Mouse (Mus musculus) CH12.LX (cell line): ENCODE data around the gene Dlx3. TPM values are rescaled to one million over a fixed set of nuclear protein-coding genes. Genes with fewer than 3 reads are reported as not detected.

Experiments used
- DNase-seq: peaks from one replicate; pipeline ENCODE4 v3.0.0-alpha.2; 2013; ENCODE audit errors: extremely low read depth
- H3K27ac ChIP-seq: 2 replicates; pipeline ENCODE4 v1.5.1; 2012; ENCODE audit warnings: low read depth, mild to moderate bottlenecking, control low read depth, moderate library complexity; ENCODE audit not compliant: insufficient read depth
- H3K27me3 ChIP-seq: replicated peaks from 2 replicates; pipeline ENCODE3; 2012; ENCODE audit warnings: inconsistent platforms
- H3K36me3 ChIP-seq, 2 experiments: replicated peaks in 1 of 2; 2 replicates each; pipeline versions ENCODE3 to v1.6.1; 2012; ENCODE audit warnings: inconsistent platforms in 1 of 2, low read length in 1 of 2, mild to moderate bottlenecking in 1 of 2, mixed read lengths in 1 of 2, moderate library complexity in 1 of 2; ENCODE audit not compliant: control insufficient read depth in 1 of 2, insufficient read depth in 1 of 2
- H3K4me1 ChIP-seq, 2 experiments: 2 replicates each; pipeline ENCODE4 v1.6.1; 2012; ENCODE audit warnings: inconsistent platforms in 1 of 2, moderate library complexity in 1 of 2; ENCODE audit not compliant: insufficient read depth in 2 of 2, control insufficient read depth in 1 of 2
- H3K4me2 ChIP-seq: 2 replicates; pipeline ENCODE4 v1.6.1; 2012; ENCODE audit warnings: low read depth, mild to moderate bottlenecking, control low read depth; ENCODE audit not compliant: poor library complexity, insufficient read depth, severe bottlenecking
- H3K4me3 ChIP-seq, 3 experiments: fragments of 150-350 bp in 1 of 3; sonication (generic) in 1 of 3; replicated peaks in 1 of 3; 2 replicates each; pipeline versions ENCODE3 to v1.5.1; 2011 to 2012; ENCODE audit warnings: low read depth in 2 of 3, low read length in 2 of 3, mild to moderate bottlenecking in 2 of 3, moderate library complexity in 2 of 3, control low read depth in 1 of 3, improper control_type of control experiment in 1 of 3, inconsistent platforms in 1 of 3, mixed read lengths in 1 of 3; ENCODE audit not compliant: poor library complexity in 1 of 3
- H3K79me2 ChIP-seq: replicated peaks from 2 replicates; pipeline ENCODE4 v1.6.1; 2012; ENCODE audit warnings: mild to moderate bottlenecking, moderate library complexity; ENCODE audit not compliant: control insufficient read depth, poor library complexity, insufficient read depth, severe bottlenecking; ENCODE audit errors: extremely low read depth
- H3K9ac ChIP-seq: 2 replicates; pipeline ENCODE4 v1.6.1; 2012; ENCODE audit warnings: low read depth, mild to moderate bottlenecking, control low read depth, moderate library complexity; ENCODE audit not compliant: insufficient read depth
- H3K9me3 ChIP-seq: replicated peaks from 2 replicates; pipeline ENCODE3; 2012; ENCODE audit warnings: low read length, inconsistent platforms, mixed read lengths
- BHLHE40 ChIP-seq: IDR thresholded peaks from 2 replicates; pipeline ENCODE4 v1.6.1; 2011; ENCODE audit warnings: mild to moderate bottlenecking, low read depth, low read length, improper control_type of control experiment
- CHD1 ChIP-seq: IDR thresholded peaks from 2 replicates; pipeline ENCODE4 v1.6.1; 2012; ENCODE audit warnings: low read depth, low read length, improper control_type of control experiment, inconsistent platforms
- CHD2 ChIP-seq: IDR thresholded peaks from 2 replicates; pipeline ENCODE4 v1.6.1; 2011; ENCODE audit warnings: low read length, improper control_type of control experiment
- CTCF ChIP-seq, 2 experiments: IDR thresholded peaks in 1 of 2; conservative IDR thresholded peaks in 1 of 2; 2 replicates each; pipeline ENCODE4 v1.5.1; 2011 to 2012; ENCODE audit warnings: low read depth in 2 of 2, low read length in 2 of 2, improper control_type of control experiment in 1 of 2, inconsistent platforms in 1 of 2, mild to moderate bottlenecking in 1 of 2, moderate library complexity in 1 of 2
- E2F4 ChIP-seq: IDR thresholded peaks from 2 replicates; pipeline ENCODE4 v1.6.1; 2011; ENCODE audit warnings: low read depth, low read length, improper control_type of control experiment; ENCODE audit not compliant: insufficient replicate concordance
- ELF1 ChIP-seq: IDR thresholded peaks from 2 replicates; pipeline ENCODE4 v1.6.1; 2014; ENCODE audit warnings: low read depth, mild to moderate bottlenecking, inconsistent platforms, low read length, improper control_type of control experiment
- ETS1 ChIP-seq: conservative IDR thresholded peaks from 2 replicates; pipeline ENCODE4 v1.6.1; 2012; ENCODE audit warnings: low read depth, mild to moderate bottlenecking, inconsistent platforms, low read length, improper control_type of control experiment, moderate library complexity
- HCFC1 ChIP-seq: IDR thresholded peaks from 2 replicates; pipeline ENCODE4 v1.6.1; 2012; ENCODE audit warnings: low read depth, mild to moderate bottlenecking, inconsistent platforms, low read length, improper control_type of control experiment
- IRF4 ChIP-seq: IDR thresholded peaks from 2 replicates; pipeline ENCODE4 v1.6.1; 2014; ENCODE audit warnings: low read depth, mild to moderate bottlenecking, inconsistent platforms, low read length, improper control_type of control experiment
- JUND ChIP-seq: conservative IDR thresholded peaks from 2 replicates; pipeline ENCODE4 v1.6.1; 2011; ENCODE audit warnings: low read depth, low read length, improper control_type of control experiment
- KAT2A ChIP-seq: IDR thresholded peaks from 2 replicates; pipeline ENCODE4 v1.6.1; 2012; ENCODE audit warnings: low read length, improper control_type of control experiment, inconsistent platforms; ENCODE audit not compliant: insufficient replicate concordance
- MAX ChIP-seq: IDR thresholded peaks from 2 replicates; pipeline ENCODE4 v1.6.1; 2011; ENCODE audit warnings: low read length, improper control_type of control experiment
- MAZ ChIP-seq: IDR thresholded peaks from 2 replicates; pipeline ENCODE4 v1.6.1; 2012; ENCODE audit warnings: low read depth, mild to moderate bottlenecking, inconsistent platforms, low read length, improper control_type of control experiment, moderate library complexity
- MEF2A ChIP-seq: IDR thresholded peaks from 2 replicates; pipeline ENCODE4 v1.6.1; 2014; ENCODE audit warnings: low read depth, mild to moderate bottlenecking, inconsistent platforms, low read length, improper control_type of control experiment, borderline replicate concordance
- MYC ChIP-seq: IDR thresholded peaks from 2 replicates; pipeline ENCODE4 v1.6.1; 2011; ENCODE audit warnings: low read depth, mild to moderate bottlenecking, improper control_type of control experiment, low read length
- NELFE ChIP-seq: IDR thresholded peaks from 2 replicates; pipeline ENCODE4 v1.6.1; 2011; ENCODE audit warnings: low read depth, low read length, improper control_type of control experiment
- PAX5 ChIP-seq: IDR thresholded peaks from 2 replicates; pipeline ENCODE4 v1.6.1; 2012; ENCODE audit warnings: low read length, inconsistent platforms, mixed read lengths
- POLR2AphosphoS2 ChIP-seq: IDR thresholded peaks from 2 replicates; pipeline ENCODE4 v1.6.1; 2011; ENCODE audit warnings: low read depth, low read length, improper control_type of control experiment
- RAD21 ChIP-seq: IDR thresholded peaks from 2 replicates; pipeline ENCODE4 v1.6.1; 2011; ENCODE audit warnings: low read depth, mild to moderate bottlenecking, low read length, improper control_type of control experiment, moderate library complexity
- RCOR1 ChIP-seq: conservative IDR thresholded peaks from 2 replicates; pipeline ENCODE4 v1.6.1; 2012; ENCODE audit warnings: low read depth, mild to moderate bottlenecking, inconsistent platforms, low read length, improper control_type of control experiment
- SIN3A ChIP-seq: IDR thresholded peaks from 2 replicates; pipeline ENCODE4 v1.6.1; 2012; ENCODE audit warnings: low read length, improper control_type of control experiment, inconsistent platforms
- SMC3 ChIP-seq: IDR thresholded peaks from 2 replicates; pipeline ENCODE4 v1.6.1; 2011; ENCODE audit warnings: low read depth, low read length, improper control_type of control experiment
- TBP ChIP-seq: conservative IDR thresholded peaks from 2 replicates; pipeline ENCODE4 v1.6.1; 2011; ENCODE audit warnings: low read depth, low read length, improper control_type of control experiment
- TCF12 ChIP-seq: IDR thresholded peaks from 2 replicates; pipeline ENCODE4 v1.6.1; 2014; ENCODE audit warnings: low read depth, mild to moderate bottlenecking, inconsistent platforms, low read length, improper control_type of control experiment
- ZC3H11A ChIP-seq: IDR thresholded peaks from 2 replicates; pipeline ENCODE4 v1.6.1; 2012; ENCODE audit warnings: low read depth, mild to moderate bottlenecking, inconsistent platforms, low read length, improper control_type of control experiment
- ZKSCAN1 ChIP-seq: IDR thresholded peaks from 2 replicates; pipeline ENCODE4 v1.6.1; 2012; ENCODE audit warnings: low read depth, inconsistent platforms, low read length, improper control_type of control experiment, borderline replicate concordance
- ZMIZ1 ChIP-seq: IDR thresholded peaks from 2 replicates; pipeline ENCODE4 v1.6.1; 2012; ENCODE audit warnings: low read depth, mild to moderate bottlenecking, inconsistent platforms, low read length, improper control_type of control experiment
- ZNF384 ChIP-seq: IDR thresholded peaks from 2 replicates; pipeline ENCODE4 v1.6.1; 2012; ENCODE audit warnings: low read depth, low read length, improper control_type of control experiment, inconsistent platforms
- dilution Hi-C: fragments of 300-500 bp; cut with MboI; formaldehyde crosslinking; loops from 2 replicates; pipeline ENCODE4 v1.14.3; 2020; ENCODE audit warnings: low sequenced_read_pairs; ENCODE audit not compliant: extremely low pct_unique_long_range_greater_than_20kb, extremely low pct_ligation_motif_present
- in situ Hi-C: fragments of 300-500 bp; cut with MboI; formaldehyde crosslinking; loops from 3 replicates; pipeline ENCODE4 v1.14.3; 2019; ENCODE audit warnings: low sequenced_read_pairs, low pct_ligation_motif_present, low pct_unique_long_range_greater_than_20kb, mixed read lengths
- polyA plus RNA-seq: library from polyadenylated mRNA; unstranded; fragments of >175 nt; gene quantifications from 2 replicates; pipeline ENCODE4 v1.2.1, GENCODE M21; 2012; ENCODE audit warnings: low read depth; ENCODE audit not compliant: insufficient read length
- total RNA-seq, 2 experiments: library from RNA; depleted of rRNA; stranded (reverse); fragments of 300-350 nt in 1 of 2; fragments of >200 nt in 1 of 2; gene quantifications; 2 replicates each; pipeline ENCODE4 v1.2.3; 2012 to 2014

The Dlx3 gene
- total and polyA plus RNA-seq, 3 experiments, result 0.08 to 0.55 (median 0.17) TPM

DNA sequence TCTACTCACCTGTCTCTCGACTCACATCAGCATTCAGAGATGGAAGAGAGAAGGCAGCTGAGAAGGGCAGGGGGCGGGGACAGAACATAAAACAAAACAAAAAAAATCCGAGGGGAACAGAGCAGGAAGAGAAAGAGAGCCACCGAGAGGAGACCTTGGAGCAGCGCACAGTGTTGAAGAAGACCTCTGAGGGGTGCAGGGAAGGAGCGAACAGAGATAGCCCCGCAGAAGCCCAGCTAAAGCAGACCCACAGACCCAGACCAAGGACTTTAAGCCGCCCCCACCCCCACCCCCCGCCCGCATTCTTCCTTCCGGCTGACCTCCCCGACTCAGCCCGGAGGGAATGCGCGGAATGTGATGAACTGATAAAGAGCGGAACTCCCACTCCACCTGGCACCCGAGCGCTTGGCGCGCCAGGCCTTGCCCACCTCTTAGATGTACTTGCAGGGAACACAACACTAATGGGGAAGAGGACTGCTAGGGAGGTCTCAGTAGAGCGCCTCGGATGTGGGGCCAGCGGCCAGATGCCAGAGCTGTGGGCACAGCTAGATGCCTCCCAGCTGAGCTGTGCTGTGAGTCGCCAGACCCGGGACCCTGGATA, 14.5 kb upstream of the Dlx3 start:
- Histone ChIP-seq H3K4me2 (no peak overlapping the region), H3K27ac (no peak overlapping the region), H3K4me1 (peaks cover 42 to 90% of the 10 kb centered on the region in 2 experiments), H3K27me3 (peaks cover 5% of the 10 kb centered on the region)
- in situ Hi-C loops, result loop anchor here (5.0 kb wide), 2 partner anchors 33 to 63 kb away; partner anchors contain the start of gene Pdk2
- dilution Hi-C loops, result no loop called here
- TF ChIP-seq CTCF (conservative IDR thresholded peaks at IDR 0.05 in 1 of 2, IDR thresholded peaks at IDR 0.05 in 1 of 2; ENCODE audit: low read depth in 2 of 2, low read length in 2 of 2) (peak in 1 of 2 experiments; percentile 51; a peak in 2 of 4 replicates), RAD21 (peak; percentile 43), ZKSCAN1 (no peak), BHLHE40 (no peak), SMC3 (peak; percentile 33), MAZ (0 out of 2 replicates have a peak, but pooled peaks have one; percentile 16), CHD2 (peak; percentile 37; the same call in 1 of the 2 replicates), ZNF384 (peak; percentile 80)
- TF ChIP-seq, all 38 proteins: peak for 6
- H3K9ac ChIP-seq, result no peak overlapping the region
- no peaks in the 10 kb centered on the region for H3K79me2 ChIP-seq
- no peak for DNase-seq
- no peak overlapping the region for H3K4me3 ChIP-seq
- peaks cover 8% of the 10 kb centered on the region for H3K9me3 ChIP-seq
- H3K36me3 ChIP-seq, result no peaks in the 10 kb centered on the region

DNA sequence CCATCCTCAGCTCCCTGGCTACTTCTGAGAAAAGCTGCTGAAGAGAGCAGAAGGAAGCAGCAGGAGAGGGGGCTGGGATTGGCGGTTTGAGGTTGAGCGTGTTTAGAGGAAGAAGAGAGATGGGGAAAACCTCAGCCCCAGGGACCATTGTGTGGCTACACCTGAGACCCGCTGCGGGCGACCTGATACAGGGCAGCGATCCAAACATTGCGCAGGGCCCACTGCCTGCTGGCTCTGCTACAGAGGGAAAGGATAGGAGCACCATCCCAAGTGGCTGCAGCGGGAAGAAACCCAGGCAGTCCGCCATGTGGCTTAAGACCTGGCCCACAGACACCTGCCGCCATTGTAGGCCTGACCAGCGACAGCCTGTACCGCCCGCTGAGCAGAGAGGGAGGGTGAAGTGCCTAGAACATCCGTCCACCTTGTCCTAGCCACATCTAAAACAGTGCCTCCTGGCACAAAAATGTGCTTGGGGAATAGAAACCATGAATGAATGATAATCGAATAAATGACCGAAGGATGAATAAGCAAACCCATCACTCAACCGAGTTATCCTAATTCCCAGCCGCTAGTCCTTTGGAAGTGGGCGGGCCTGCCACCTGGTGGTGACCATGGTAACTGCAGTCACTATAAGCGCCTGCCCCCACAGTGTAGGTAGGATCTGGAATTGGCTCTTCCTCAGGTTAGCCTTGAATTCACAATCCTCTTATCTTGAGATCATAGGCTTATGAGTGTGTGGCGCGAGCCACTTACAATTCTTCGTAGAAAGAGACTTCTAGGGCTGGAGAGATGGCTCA, 13.3 kb upstream of the Dlx3 start:
- Histone ChIP-seq H3K27me3 (peaks cover 5% of the 10 kb centered on the region), H3K9ac (no peak overlapping the region), H3K36me3 (no peaks in the 10 kb centered on the region), H3K4me1 (peaks cover 32 to 78% of the 10 kb centered on the region in 2 experiments), H3K9me3 (peaks cover 8% of the 10 kb centered on the region), H3K27ac (peak overlapping the region; percentile 9; the same call in 1 of the 2 replicates), H3K4me2 (peak overlapping the region; percentile 42), H3K79me2 (no peaks in the 10 kb centered on the region), H3K4me3 (peak overlapping the region in 1 of 3 experiments; percentile 17)
- dilution Hi-C loops (no loop called here), in situ Hi-C loops (loop anchor here (5.0 kb wide), 2 partner anchors 34 to 64 kb away; partner anchors contain the start of gene Pdk2)
- DNase-seq, result peak; percentile 81
- TF ChIP-seq SMC3 (peak; percentile 100), KAT2A (no peak), CTCF (conservative IDR thresholded peaks at IDR 0.05 in 1 of 2, IDR thresholded peaks at IDR 0.05 in 1 of 2; ENCODE audit: low read depth in 2 of 2, low read length in 2 of 2) (peak; percentile 97 to 99), HCFC1 (peak; percentile 43; the same call in 1 of the 2 replicates), TCF12 (peak; percentile 75; the same call in 1 of the 2 replicates), ZMIZ1 (no peak), RCOR1 (no peak; the same call in none of the 2 replicates), JUND (peak; percentile 50; the same call in 1 of the 2 replicates), PAX5 (no peak), NELFE (peak; percentile 69; the same call in 1 of the 2 replicates), MAZ (peak; percentile 62), CHD2 (peak; percentile 76), CHD1 (no peak), SIN3A (peak; percentile 88), ETS1 (peak; percentile 68), MEF2A (peak; percentile 65), ZKSCAN1 (no peak), ZC3H11A (peak; percentile 97), BHLHE40 (peak; percentile 72), TBP (no peak), ELF1 (0 out of 2 replicates have a peak, but pooled peaks have one; percentile 31), E2F4 (no peak), MAX (0 out of 2 replicates have a peak, but pooled peaks have one; percentile 23), IRF4 (peak; percentile 67), POLR2AphosphoS2 (no peak), MYC (peak; percentile 71)
